Mouse (Mus musculus) cerebellum, adult 18-20 months (tissue): ENCODE measurements around the gene Hmgxb4.

ENCODE experiments used
- DNase-seq, 2 experiments: peaks; one replicate each; pipeline ENCODE4 v3.0.0; 2021

Hmgxb4 gene

GRCm38 (mm10) chr8:75078215-75078614, 85.1 kb downstream of the Hmgxb4 start:
- DNase-seq = no peak

GRCm38 (mm10) chr8:75078851-75079250, 85.7 kb downstream of the Hmgxb4 start:
- DNase-seq = no peak
